Mouse (Mus musculus) liver, embryonic 16.5 days (tissue): ENCODE data around the gene Npdc1. TPM values are rescaled to one million over a fixed set of nuclear protein-coding genes. Genes with fewer than 3 reads are reported as not detected.
A peak's percentile ranks its signal among the peaks of the same experiment; 100 is the strongest.

Source experiments
- ATAC-seq: fragments of 200-750 bp; cut with Nextera tagmentation; 2 replicates; pipeline ENCODE4 v1.8.0; 2017; ENCODE audit warnings: low read depth, mild to moderate bottlenecking, moderate number of reproducible peaks, moderate library complexity
- H3K27ac ChIP-seq: fragments of 300-500 bp; sonication (generic); 2 replicates; pipeline ENCODE4 v1.5.1; 2014; ENCODE audit warnings: mild to moderate bottlenecking, low read length
- H3K27me3 ChIP-seq: fragments of 300-500 bp; sonication (generic); 2 replicates; pipeline ENCODE4 v1.6.1; 2014; ENCODE audit warnings: low read depth, low read length, mixed read lengths; ENCODE audit not compliant: control insufficient read depth, insufficient read depth
- H3K36me3 ChIP-seq: fragments of 300-500 bp; sonication (generic); 2 replicates; pipeline ENCODE4 v1.6.1; 2014; ENCODE audit warnings: mild to moderate bottlenecking; ENCODE audit not compliant: control insufficient read depth, insufficient read depth
- H3K4me1 ChIP-seq: fragments of 300-500 bp; sonication (generic); 2 replicates; pipeline ENCODE4 v1.6.1; 2014; ENCODE audit warnings: low read depth, low read length, mixed read lengths; ENCODE audit not compliant: control insufficient read depth
- H3K4me2 ChIP-seq: fragments of 300-500 bp; sonication (generic); 2 replicates; pipeline ENCODE4 v1.6.1; 2014; ENCODE audit warnings: low read depth, low read length, mixed read lengths
- H3K4me3 ChIP-seq: fragments of 300-500 bp; sonication (generic); 2 replicates; pipeline ENCODE4 v1.5.1; 2014; ENCODE audit warnings: low read depth, mild to moderate bottlenecking, low read length
- H3K9ac ChIP-seq: fragments of 300-500 bp; sonication (generic); 2 replicates; pipeline ENCODE4 v1.6.1; 2014; ENCODE audit warnings: low read depth, low read length
- H3K9me3 ChIP-seq: fragments of 300-500 bp; sonication (generic); replicated peaks from 2 replicates; pipeline ENCODE4 v1.6.1; 2016; ENCODE audit warnings: low read length; ENCODE audit not compliant: control insufficient read depth
- WGBS: fragments of 180-500 bp; shearing (Covaris S2); extraction: QIAGEN DNeasy Blood & Tissue Kit; methylation state at CpG from one replicate; pipeline ENCODE4 v1.1.7; 2014; ENCODE audit not compliant: insufficient replicate concordance; 5-methylcytosine and 5-hydroxymethylcytosine counted together
- polyA plus RNA-seq: library from polyadenylated mRNA; unstranded; fragments of >200 nt; fragmentation: Nextera tagmentation; extraction: Ambion mirVana; gene quantifications from 2 replicates; pipeline ENCODE4 v1.2.1, GENCODE M21; 2015

The Npdc1 gene
- polyA plus RNA-seq, result 4.7 and 4.8 TPM in 2 replicates

DNA sequence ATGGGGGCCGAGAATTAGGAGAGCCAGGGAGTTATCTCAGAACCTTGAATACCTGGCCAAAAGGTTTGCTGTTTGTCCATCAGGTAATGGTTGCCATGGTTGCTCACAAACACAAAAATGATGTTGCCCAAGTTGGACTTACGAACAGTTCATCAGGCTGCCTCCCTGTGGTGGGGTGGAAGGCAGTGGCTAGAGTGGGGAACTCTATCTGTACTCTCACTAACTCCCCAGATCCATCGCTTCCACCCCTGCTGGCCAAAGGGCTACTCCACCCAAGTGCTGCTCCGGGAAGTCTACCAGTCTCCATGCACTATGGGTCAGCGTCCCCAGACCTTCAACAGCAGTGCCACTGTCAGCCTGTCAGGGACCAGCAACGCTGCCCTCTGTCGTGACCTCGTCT is at the start of gene Npdc1:
Gene Npdc1, plus strand, starts transcription at position 301 of the 400 bp plus-strand sequence.
- Histone ChIP-seq H3K4me1 (peaks cover 11% of the 10 kb centered on the region), H3K9ac (no peak within 1 kb of the TSS), H3K9me3 (no peaks in the 10 kb centered on the region), H3K27ac (no peak within 1 kb of the TSS), H3K4me2 (no peak within 1 kb of the TSS), H3K4me3 (no peak within 1 kb of the TSS), H3K27me3 (peaks cover 93% of the 10 kb centered on the region), H3K36me3 (no peaks in the 10 kb centered on the region)
- 42% methylated on average over 8 of the region's 8 CpGs for WGBS
- no peak for ATAC-seq

DNA sequence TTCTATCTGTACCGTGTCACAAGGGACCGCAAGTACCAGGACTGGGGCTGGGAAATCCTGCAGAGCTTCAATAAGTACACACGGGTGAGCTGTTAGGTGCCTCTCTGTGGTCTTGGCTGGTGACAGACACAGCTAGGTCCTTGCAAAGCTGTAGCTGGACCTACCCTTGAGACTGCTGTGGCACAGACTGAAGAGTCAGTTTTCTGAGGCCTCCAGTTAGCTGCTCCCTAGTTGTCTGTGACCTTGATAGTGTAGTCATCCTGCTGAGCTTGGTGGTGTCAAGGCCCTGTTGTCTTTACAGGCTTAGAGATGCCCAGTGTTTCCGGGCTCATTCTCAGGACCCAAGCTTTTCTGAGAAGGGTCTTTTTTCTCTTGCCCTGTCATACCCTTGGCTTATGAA is 49.7 kb upstream of the Npdc1 start:
- Histone ChIP-seq H3K9me3 (no peaks in the 10 kb centered on the region), H3K4me2 (no peak overlapping the region), H3K4me1 (no peaks in the 10 kb centered on the region), H3K36me3 (peaks cover 60% of the 10 kb centered on the region), H3K27me3 (no peaks in the 10 kb centered on the region), H3K27ac (no peak overlapping the region), H3K4me3 (no peak overlapping the region), H3K9ac (no peak overlapping the region)
- WGBS, result 84% methylated on average over 4 of the region's 4 CpGs
- ATAC-seq, result no peak

GRCm38 (mm10) chr2:25350701-25351100 is 48.5 kb upstream of the Npdc1 start:
- Histone ChIP-seq H3K9me3 (no peaks in the 10 kb centered on the region), H3K4me2 (no peak overlapping the region), H3K27me3 (no peaks in the 10 kb centered on the region), H3K9ac (no peak overlapping the region), H3K36me3 (peaks cover 48% of the 10 kb centered on the region), H3K4me3 (no peak overlapping the region), H3K27ac (no peak overlapping the region), H3K4me1 (peaks cover 6% of the 10 kb centered on the region)
- 88% methylated on average over 3 of the region's 3 CpGs for WGBS
- ATAC-seq, result no peak

- 68% methylated on average over 6 of the region's 6 CpGs for WGBS
- no peak overlapping the region for H3K27ac ChIP-seq
- no peak overlapping the region for H3K4me2 ChIP-seq
- no peaks in the 10 kb centered on the region for H3K9me3 ChIP-seq
- H3K36me3 ChIP-seq, result peaks cover 22% of the 10 kb centered on the region
- peaks cover 19% of the 10 kb centered on the region for H3K4me1 ChIP-seq
- H3K27me3 ChIP-seq, result no peaks in the 10 kb centered on the region
- H3K9ac ChIP-seq, result no peak overlapping the region
- no peak overlapping the region for H3K4me3 ChIP-seq
- ATAC-seq, result no peak
These were observed 44.9 kb upstream of the Npdc1 start for GRCm38 (mm10) chr2:25354211-25354610.

- Histone ChIP-seq H3K27me3 (no peaks in the 10 kb centered on the region), H3K36me3 (peaks cover 10% of the 10 kb centered on the region), H3K9ac (peak overlapping the region; percentile 3; the same call in 1 of the 2 replicates), H3K4me3 (peak overlapping the region; percentile 65), H3K4me2 (peak overlapping the region; percentile 82), H3K9me3 (no peaks in the 10 kb centered on the region), H3K27ac (no peak overlapping the region), H3K4me1 (peaks cover 19% of the 10 kb centered on the region)
- WGBS, result 33% methylated on average over 18 of the region's 18 CpGs
- no peak for ATAC-seq
These were observed 43.6 kb upstream of the Npdc1 start for GRCm38 (mm10) chr2:25355419-25356066.

DNA sequence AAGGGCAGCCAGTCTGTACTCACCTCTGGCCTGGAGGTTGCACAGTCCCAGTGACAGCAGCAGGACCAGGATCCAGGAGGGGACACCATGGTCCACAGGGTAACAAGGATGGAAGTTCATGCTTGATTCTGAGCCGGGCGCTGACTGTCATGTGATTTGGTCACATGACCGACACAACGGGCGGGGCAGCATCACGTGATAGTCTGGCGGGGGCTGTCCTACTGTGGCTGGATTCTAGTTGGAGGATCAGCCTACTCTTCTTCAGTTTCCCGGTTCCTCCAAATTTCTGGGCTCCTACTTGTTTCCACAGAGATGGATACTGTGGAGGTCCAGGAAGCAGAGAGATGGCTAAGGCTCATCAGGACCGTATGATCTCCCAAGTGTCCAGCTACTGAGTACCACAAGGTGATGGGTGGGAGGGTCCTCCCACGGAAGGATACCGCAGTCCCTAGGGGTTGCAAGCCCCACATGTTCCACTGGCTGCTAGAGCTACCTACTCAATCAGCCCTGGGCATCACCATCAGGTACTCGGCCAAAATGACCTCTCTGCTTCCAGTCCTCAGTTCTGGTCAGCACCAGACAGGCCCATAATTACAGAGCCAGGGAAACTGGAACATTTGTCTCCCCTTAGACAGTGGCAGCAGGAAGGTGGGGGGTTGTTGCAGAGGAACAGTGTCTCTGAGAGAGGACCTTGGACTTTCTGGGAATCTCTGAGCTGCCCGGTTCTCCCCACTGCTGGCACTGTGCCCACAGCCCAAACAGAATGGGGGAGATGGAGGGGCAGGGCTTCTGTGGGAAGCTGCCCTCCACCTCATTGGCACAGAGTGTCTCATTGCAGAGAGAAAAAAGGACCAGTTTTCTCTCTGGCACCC is 42.7 kb upstream of the Npdc1 start, which contains the start of gene Dpp7:
Gene Dpp7, minus strand, starts transcription at position 152 of the 872 bp plus-strand sequence.
- peaks cover 19% of the 10 kb centered on the region for H3K4me1 ChIP-seq
- peak; percentile 74 for ATAC-seq
- H3K9ac ChIP-seq, result peak within 1 kb of the TSS; percentile 64
- no peaks in the 10 kb centered on the region for H3K27me3 ChIP-seq
- no peak within 1 kb of the TSS for H3K27ac ChIP-seq
- H3K9me3 ChIP-seq, result no peaks in the 10 kb centered on the region
- peak within 1 kb of the TSS; percentile 65 for H3K4me3 ChIP-seq
- 4% methylated on average over 13 of the region's 13 CpGs for WGBS
- peaks cover 3% of the 10 kb centered on the region; the same call in 1 of the 2 replicates for H3K36me3 ChIP-seq
- peak within 1 kb of the TSS; percentile 82 for H3K4me2 ChIP-seq

GRCm38 (mm10) chr2:25359848-25360247 is 39.3 kb upstream of the Npdc1 start:
- no peak overlapping the region for H3K27ac ChIP-seq
- no peak overlapping the region for H3K4me3 ChIP-seq
- H3K4me2 ChIP-seq, result no peak overlapping the region
- no peaks in the 10 kb centered on the region for H3K36me3 ChIP-seq
- ATAC-seq, result no peak
- no peak overlapping the region for H3K9ac ChIP-seq
- WGBS, result 58% methylated on average over 4 of the region's 4 CpGs
- H3K9me3 ChIP-seq, result no peaks in the 10 kb centered on the region
- H3K4me1 ChIP-seq, result peaks cover 19% of the 10 kb centered on the region
- peaks cover 8% of the 10 kb centered on the region for H3K27me3 ChIP-seq

GRCm38 (mm10) chr2:25363478-25364178 is 35.5 kb upstream of the Npdc1 start:
- Histone ChIP-seq H3K4me1 (peaks cover 6% of the 10 kb centered on the region), H3K4me3 (no peak overlapping the region), H3K4me2 (no peak overlapping the region), H3K27me3 (peaks cover 14% of the 10 kb centered on the region), H3K9ac (no peak overlapping the region), H3K36me3 (no peaks in the 10 kb centered on the region), H3K27ac (no peak overlapping the region), H3K9me3 (no peaks in the 10 kb centered on the region)
- 58% methylated on average over 13 of the region's 13 CpGs for WGBS
- ATAC-seq, result 0 out of 2 replicates have a peak, but pooled peaks have one; percentile 28
